Mouse (Mus musculus) kidney, postnatal 36 days (tissue): ENCODE measurements around the gene Ppp1r13b.
A peak's percentile ranks its signal among the peaks of the same experiment; 100 is the strongest.

Experiments used
- DNase-seq, 2 experiments: peaks; one replicate each; pipeline ENCODE4 v3.0.0; 2021 to 2022; ENCODE audit warnings: mixed read lengths in 2 of 2

Ppp1r13b gene

DNA sequence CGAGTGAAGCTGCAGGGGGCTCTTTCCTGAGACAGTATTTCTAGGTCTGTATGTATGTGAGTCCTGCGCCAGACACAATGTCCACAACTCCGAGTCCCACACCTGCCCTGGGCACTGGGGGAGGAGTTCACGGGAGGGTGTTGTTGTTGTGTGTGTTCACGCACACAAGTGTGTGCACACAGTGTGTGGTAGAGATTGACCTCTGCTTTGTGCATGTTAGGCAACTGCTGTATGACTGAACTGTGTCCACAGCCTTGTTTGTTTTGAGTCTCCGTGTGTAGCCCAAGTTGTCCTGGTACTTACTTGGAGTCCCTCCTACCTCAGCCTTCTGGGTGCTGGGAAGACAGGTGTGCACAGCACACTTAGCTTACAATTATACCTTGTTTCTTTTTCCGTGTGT, 117.3 kb downstream of the Ppp1r13b start:
- DNase-seq, result no peak

DNA sequence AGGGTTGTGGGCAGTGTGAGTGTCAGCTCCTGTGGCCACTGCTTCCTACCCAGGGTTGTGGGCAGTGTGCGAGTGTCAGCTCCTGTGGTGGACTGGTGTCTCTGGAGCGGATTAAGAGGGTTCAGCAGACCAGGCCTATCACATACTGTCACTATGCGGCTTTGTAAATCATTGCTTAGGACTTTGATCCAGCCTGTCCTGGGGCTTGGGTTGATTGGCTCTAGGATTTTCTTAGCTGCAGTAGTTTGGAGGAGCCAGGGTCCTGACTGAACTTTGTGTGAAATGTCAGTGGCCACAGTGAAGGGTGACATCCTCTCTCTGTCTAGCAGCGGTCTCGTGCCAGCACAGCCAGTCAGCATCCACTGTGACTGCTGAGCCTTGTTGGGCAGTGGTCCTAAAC, 117.8 kb downstream of the Ppp1r13b start:
- peak; percentile 65 to 82 for DNase-seq

DNA sequence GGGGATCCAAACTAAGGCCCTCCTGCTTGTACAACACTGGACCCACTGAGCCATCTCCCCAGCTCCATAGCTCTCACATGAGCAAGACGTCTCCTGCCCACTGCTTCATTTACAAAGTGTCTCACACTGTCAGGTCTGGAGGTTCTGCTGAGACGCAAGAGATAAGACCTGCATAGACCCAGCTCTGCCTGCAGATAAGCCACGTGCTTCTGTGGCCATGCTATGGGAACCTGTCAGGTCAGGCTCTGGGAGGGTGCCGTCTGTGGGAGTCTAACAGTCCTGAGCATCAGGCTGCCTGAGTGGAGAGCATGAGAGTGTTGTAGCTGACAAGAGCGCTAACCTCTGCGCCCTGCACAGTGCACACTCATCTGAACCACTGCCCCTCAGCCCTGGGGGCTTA, 120.9 kb downstream of the Ppp1r13b start:
- no peak for DNase-seq

DNA sequence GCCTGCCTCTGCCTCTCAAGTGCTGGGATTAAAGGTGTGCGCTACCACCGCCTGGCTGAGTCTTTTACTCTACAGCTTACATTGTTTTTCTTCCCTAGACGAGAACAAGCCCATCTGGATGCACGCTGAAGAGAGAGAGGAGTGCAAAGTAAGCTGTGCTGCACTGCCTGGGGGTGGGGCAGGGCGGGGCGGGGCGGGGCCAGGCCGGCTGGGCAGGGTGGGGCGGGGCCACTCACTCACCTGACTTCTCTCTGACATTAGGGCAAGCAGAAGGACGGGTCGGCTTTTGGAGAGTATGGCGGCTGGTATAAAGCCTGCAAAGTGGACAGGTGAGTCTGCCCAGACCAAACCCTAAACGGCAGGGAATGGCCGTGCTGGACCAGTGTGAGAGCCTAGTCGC, 122.7 kb downstream of the Ppp1r13b start:
- no peak for DNase-seq

DNA sequence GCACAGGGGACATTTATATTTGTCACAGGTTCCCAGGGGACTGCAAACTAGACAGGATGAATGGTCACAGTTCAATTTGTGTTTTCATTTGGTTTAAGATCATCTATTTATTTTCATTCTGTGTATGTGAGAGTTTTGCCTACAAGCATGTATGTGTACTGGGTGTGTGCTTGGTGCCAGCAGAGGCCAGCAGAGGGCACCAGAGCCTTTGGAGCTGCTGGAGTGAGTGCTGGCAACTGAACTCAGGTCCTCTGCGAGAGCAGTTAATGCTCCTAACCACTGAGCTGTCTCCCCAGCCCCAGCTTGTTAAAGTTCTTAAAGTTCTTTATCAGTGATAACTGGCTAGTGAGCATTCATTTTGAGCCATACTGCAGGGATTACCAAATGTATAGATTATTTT, 128.4 kb downstream of the Ppp1r13b start:
- peak in 1 of 2 experiments; percentile 42 for DNase-seq
